Mouse (Mus musculus) ES-E14 (cell line): ENCODE measurements around the gene Olfr890. TPM values are rescaled to one million over a fixed set of nuclear protein-coding genes. Genes with fewer than 3 reads are reported as not detected.
A peak's percentile ranks its signal among the peaks of the same experiment; 100 is the strongest.
"Not testable (repeated sequence)": the region's sequence is repeated elsewhere in the genome, so short reads cannot be mapped to it uniquely, and the experiment has no call there.

ENCODE experiments used
- DNase-seq: peaks from one replicate; pipeline ENCODE4 v3.0.0-alpha.2; 2013; ENCODE audit warnings: low read depth, low spot score
- H3K27ac ChIP-seq: 2 replicates; pipeline ENCODE4 v1.5.1; 2012; ENCODE audit warnings: low read depth, mild to moderate bottlenecking, low read length, moderate library complexity, mixed read lengths; ENCODE audit not compliant: poor library complexity, insufficient read depth, severe bottlenecking
- H3K36me3 ChIP-seq: 2 replicates; pipeline ENCODE4 v1.6.1; 2012; ENCODE audit warnings: mild to moderate bottlenecking, low read length, moderate library complexity, mixed read lengths; ENCODE audit not compliant: control insufficient read depth, poor library complexity, insufficient read depth, severe bottlenecking
- H3K4me1 ChIP-seq, 2 experiments: fragments of 150-350 bp in 1 of 2; sonication (generic) in 1 of 2; 2 replicates each; pipeline ENCODE4 v1.6.1; 2012; ENCODE audit warnings: low read length in 2 of 2, mild to moderate bottlenecking in 1 of 2, mixed read lengths in 1 of 2; ENCODE audit not compliant: control insufficient read depth in 2 of 2, insufficient read depth in 2 of 2, poor library complexity in 1 of 2
- H3K4me3 ChIP-seq, 2 experiments: fragments of 150-350 bp in 1 of 2; sonication (generic) in 1 of 2; 2 replicates each; pipeline ENCODE4 v1.5.1; 2012; ENCODE audit warnings: low read length in 2 of 2, low read depth in 1 of 2, mild to moderate bottlenecking in 1 of 2, mixed read lengths in 1 of 2; ENCODE audit not compliant: insufficient read depth in 1 of 2, poor library complexity in 1 of 2, severe bottlenecking in 1 of 2
- H3K9ac ChIP-seq: 2 replicates; pipeline ENCODE4 v1.6.1; 2012; ENCODE audit warnings: low read depth, mild to moderate bottlenecking, low read length, mixed read lengths; ENCODE audit not compliant: poor library complexity, insufficient read depth, severe bottlenecking
- H3K9me3 ChIP-seq: fragments of 150-350 bp; sonication (generic); 2 replicates; pipeline ENCODE4 v1.6.1; 2012; ENCODE audit warnings: low read depth, mild to moderate bottlenecking, low read length; ENCODE audit not compliant: control insufficient read depth, insufficient read depth
- CHD2 ChIP-seq: IDR thresholded peaks from 2 replicates; pipeline ENCODE4 v1.6.1; 2014; ENCODE audit warnings: mild to moderate bottlenecking, low read depth, low read length, inconsistent platforms
- HCFC1 ChIP-seq: IDR thresholded peaks from 2 replicates; pipeline ENCODE4 v1.6.1; 2012; ENCODE audit warnings: low read length, inconsistent platforms, borderline replicate concordance; ENCODE audit not compliant: insufficient read depth
- MAFK ChIP-seq: IDR thresholded peaks from 2 replicates; pipeline ENCODE4 v1.6.1; 2014; ENCODE audit warnings: mild to moderate bottlenecking, low read depth, low read length, inconsistent platforms; ENCODE audit not compliant: insufficient read depth
- ZC3H11A ChIP-seq: IDR thresholded peaks from 2 replicates; pipeline ENCODE4 v1.6.1; 2012; ENCODE audit warnings: low read depth, mild to moderate bottlenecking, inconsistent platforms, low read length, borderline replicate concordance
- ZNF384 ChIP-seq: IDR thresholded peaks from 2 replicates; pipeline ENCODE4 v1.6.1; 2012; ENCODE audit warnings: low read depth, low read length, inconsistent platforms
- in situ Hi-C, 2 experiments: fragments of 600-800 bp; cut with MboI; formaldehyde crosslinking; loops; one replicate each; pipeline ENCODE4 v1.15.1; 2025; ENCODE audit warnings: low sequenced_read_pairs in 2 of 2, inconsistent platforms in 1 of 2; ENCODE audit not compliant: unreplicated experiment in 2 of 2
- total RNA-seq: library from RNA; depleted of rRNA; stranded (reverse); fragments of 300-350 nt; gene quantifications from 2 replicates; pipeline ENCODE4 v1.2.3, GENCODE M21; 2012; rRNA removed

Olfr890 gene
- not detected in 2 replicates for total RNA-seq

GRCm38 (mm10) chr9:38142217-38142616 is at the start of gene Olfr890:
Gene Olfr890 (plus strand): TSS chr9:38142517.
- Histone ChIP-seq H3K4me1 (no peaks in the 10 kb centered on the region), H3K36me3 (no peaks in the 10 kb centered on the region), H3K27ac (no peak within 1 kb of the TSS), H3K9me3 (no peaks in the 10 kb centered on the region), H3K4me3 (no peak within 1 kb of the TSS), H3K9ac (no peak within 1 kb of the TSS)
- DNase-seq = no peak
- no peak for TF ChIP-seq CHD2
- TF ChIP-seq ZNF384 = no peak
- no peak for TF ChIP-seq HCFC1
- TF ChIP-seq ZC3H11A = no peak
- TF ChIP-seq MAFK = no peak
- in situ Hi-C loops = no loop called here

- Histone ChIP-seq H3K4me1 (no peaks in the 10 kb centered on the region), H3K9me3 (no peaks in the 10 kb centered on the region), H3K9ac (no peak within 1 kb of the TSS), H3K36me3 (no peaks in the 10 kb centered on the region), H3K27ac (no peak within 1 kb of the TSS), H3K4me3 (no peak within 1 kb of the TSS)
- in situ Hi-C loops = no loop called here
- TF ChIP-seq MAFK = no peak
- no peak for TF ChIP-seq HCFC1
- no peak for TF ChIP-seq ZNF384
- TF ChIP-seq ZC3H11A = no peak
- TF ChIP-seq CHD2 = no peak
- no peak for DNase-seq
Measured at GRCm38 (mm10) chr9:38107828-38108227, 34.5 kb upstream of the Olfr890 start, which contains the start of gene Olfr888. Gene Olfr888 (plus strand): TSS chr9:38108128.

GRCm38 (mm10) chr9:38114898-38115297 is 27.4 kb upstream of the Olfr890 start, which contains the start of gene Olfr889:
Gene Olfr889 (plus strand): TSS chr9:38115198.
- TF ChIP-seq CHD2 (no peak), ZNF384 (no peak), ZC3H11A (no peak), MAFK (no peak), HCFC1 (no peak)
- no peak within 1 kb of the TSS for H3K27ac ChIP-seq
- H3K4me3 ChIP-seq = no peak within 1 kb of the TSS
- no peaks in the 10 kb centered on the region for H3K4me1 ChIP-seq
- no peak for DNase-seq
- in situ Hi-C loops = no loop called here
- H3K9ac ChIP-seq = no peak within 1 kb of the TSS
- H3K36me3 ChIP-seq = no peaks in the 10 kb centered on the region
- H3K9me3 ChIP-seq = no peaks in the 10 kb centered on the region

- H3K9me3 ChIP-seq, in situ Hi-C loops, H3K27ac ChIP-seq, H3K9ac ChIP-seq, H3K4me3 ChIP-seq, H3K4me1 ChIP-seq, H3K36me3 ChIP-seq: not testable (repeated sequence)
- DNase-seq = peak; percentile 17
Measured at GRCm38 (mm10) chr9:38168341-38168740, 26.0 kb downstream of the Olfr890 start.

- Histone ChIP-seq H3K27ac (no peak within 1 kb of the TSS), H3K36me3 (no peaks in the 10 kb centered on the region), H3K4me3 (no peak within 1 kb of the TSS), H3K9ac (no peak within 1 kb of the TSS), H3K9me3 (no peaks in the 10 kb centered on the region), H3K4me1 (no peaks in the 10 kb centered on the region)
- in situ Hi-C loops = no loop called here
- TF ChIP-seq ZC3H11A = no peak
- no peak for TF ChIP-seq ZNF384
- no peak for TF ChIP-seq CHD2
- DNase-seq = no peak
Measured at GRCm38 (mm10) chr9:38180721-38181120, 38.4 kb downstream of the Olfr890 start, which contains the start of gene Olfr891. Gene Olfr891 (minus strand): TSS chr9:38180821.

Other genes with a start within 250 kb of the Olfr890 start
- gene Olfr145, start 245.8 kb upstream of the Olfr890 start, total RNA-seq = not detected in 2 replicates
- not detected in 2 replicates for gene Olfr878, start 224.7 kb upstream of the Olfr890 start, total RNA-seq
- gene Olfr881, start 150.7 kb upstream of the Olfr890 start, total RNA-seq = 1.0 TPM in 2 replicates
- not detected in 2 replicates for gene Olfr883, start 116.7 kb upstream of the Olfr890 start, total RNA-seq
- 0.05 TPM in 1 of 2 replicates, not detected in the other for gene Olfr884, start 96.0 kb upstream of the Olfr890 start, total RNA-seq
- not detected in 2 replicates for gene Olfr885, start 81.2 kb upstream of the Olfr890 start, total RNA-seq
- gene Olfr887, start 58.4 kb upstream of the Olfr890 start, total RNA-seq = not detected in 2 replicates
- not detected in 2 replicates for gene Olfr888, start 34.4 kb upstream of the Olfr890 start, total RNA-seq
- 0.27 and 0.48 TPM in 2 replicates for gene Olfr889, start 27.3 kb upstream of the Olfr890 start, total RNA-seq
- gene Olfr891, start 38.3 kb downstream of the Olfr890 start, total RNA-seq = not detected in 2 replicates
- not detected in 2 replicates for gene Olfr893, start 65.8 kb downstream of the Olfr890 start, total RNA-seq
- not detected in 2 replicates for gene Olfr894, start 75.5 kb downstream of the Olfr890 start, total RNA-seq
- not detected in 2 replicates for gene Olfr143, start 110.3 kb downstream of the Olfr890 start, total RNA-seq
- gene Olfr895, start 125.3 kb downstream of the Olfr890 start, total RNA-seq = not detected in 2 replicates
- gene Olfr896-ps1, start 148.6 kb downstream of the Olfr890 start, total RNA-seq = not detected in 2 replicates
- gene Olfr25, start 186.5 kb downstream of the Olfr890 start, total RNA-seq = not detected in 2 replicates
- not detected in 2 replicates for gene Olfr898, start 205.9 kb downstream of the Olfr890 start, total RNA-seq
- gene Olfr250, start 224.4 kb downstream of the Olfr890 start, total RNA-seq = not detected in 2 replicates
- gene Olfr251, start 234.6 kb downstream of the Olfr890 start, total RNA-seq = not detected in 2 replicates